Mouse (Mus musculus) gastrocnemius, postnatal 14 days (tissue): ENCODE data around the gene Faap100. TPM values are rescaled to one million over a fixed set of nuclear protein-coding genes. Genes with fewer than 3 reads are reported as not detected.

ENCODE experiments used
- DNase-seq: peaks from one replicate; pipeline ENCODE4 v3.0.0; 2021; ENCODE audit warnings: mixed read lengths
- intact Hi-C: fragments of 180-260 bp; cut with DNase I; formaldehyde crosslinking; loops from one replicate; pipeline ENCODE4 v1.15.1; 2025; ENCODE audit warnings: low total_unique reads
- total RNA-seq, 2 experiments: library from RNA; stranded (reverse); gene quantifications; 2 replicates each; pipeline ENCODE4 v1.2.3; 2021

Gene Faap100
- total RNA-seq, 2 experiments from 2014 or later, result 11.2 to 16.0 TPM

DNA sequence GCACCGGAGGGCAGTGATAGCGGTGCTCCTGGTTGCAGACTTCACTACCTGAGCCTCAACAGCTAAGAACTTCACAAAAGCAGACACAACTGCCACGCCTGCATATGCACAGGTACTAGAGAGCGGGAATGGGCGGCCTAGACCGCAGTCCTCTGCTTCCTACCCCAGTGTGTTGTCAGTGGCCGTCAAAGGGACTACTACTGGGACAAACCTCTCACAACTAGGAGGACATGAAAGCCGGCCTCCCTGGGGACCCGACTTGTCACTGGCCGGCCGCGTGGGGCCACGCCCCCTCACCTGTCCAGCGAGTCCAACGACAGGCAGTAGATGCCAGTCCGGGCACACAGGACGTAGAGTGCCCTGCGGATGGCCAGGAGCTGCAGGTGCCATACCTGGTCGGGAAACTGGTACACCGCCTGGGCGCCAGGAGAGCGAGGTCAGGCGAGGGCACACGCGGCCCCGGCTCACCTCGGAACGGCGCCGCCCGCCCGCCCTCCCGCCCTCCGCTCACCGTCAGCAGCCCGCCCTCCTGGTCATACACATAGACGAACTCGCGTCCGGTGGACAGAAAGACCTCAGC lies 443 bp downstream of the Faap100 start:
- peak; percentile 41 for DNase-seq
- intact Hi-C loops, result no loop called here

- DNase-seq, result peak; percentile 39
- intact Hi-C loops, result no loop called here
These were observed 1.2 kb downstream of the Faap100 start for GRCm38 (mm10) chr11:120377337-120377736.

DNA sequence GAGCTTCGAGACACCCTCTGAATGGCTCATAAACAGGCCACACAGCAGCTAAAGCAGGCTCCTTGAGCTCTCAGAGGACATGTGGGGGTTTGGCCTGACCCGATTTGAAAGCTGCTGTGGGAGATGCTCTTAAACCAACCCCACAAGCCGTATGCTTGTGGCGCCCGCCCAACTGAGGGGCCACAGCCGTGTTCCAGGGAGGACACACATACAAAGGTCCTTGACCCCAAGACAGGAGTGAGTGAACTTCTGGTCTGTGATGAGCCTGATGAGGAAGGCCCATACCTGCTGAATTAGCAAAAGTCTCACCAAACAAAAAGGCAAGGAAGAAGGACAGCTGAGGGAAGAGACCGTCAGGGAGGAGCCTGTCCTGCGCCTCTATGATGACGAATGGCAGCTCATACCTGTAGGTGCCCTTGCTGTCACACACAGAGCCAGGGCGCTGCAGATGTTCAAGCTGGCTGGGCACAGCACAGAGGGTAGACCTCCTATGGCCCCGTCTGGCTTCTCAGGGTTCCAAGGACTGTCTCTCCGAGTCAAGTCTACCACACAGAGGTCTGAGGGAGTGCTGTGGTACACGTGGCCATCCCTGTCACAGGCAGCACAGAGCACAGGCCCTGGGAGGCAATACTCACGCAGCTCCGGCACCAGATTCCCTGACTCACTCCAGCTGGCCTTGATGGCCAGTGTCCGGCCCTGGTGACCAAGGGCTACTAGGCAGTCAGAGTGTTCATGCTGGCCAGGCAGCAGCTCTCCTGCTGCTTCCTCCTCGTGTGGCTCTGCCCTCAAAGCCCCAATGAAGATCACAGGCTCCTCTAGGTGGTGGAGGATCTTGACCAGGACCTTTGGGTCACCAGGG lies 2.0 kb downstream of the Faap100 start:
- DNase-seq, result peak; percentile 3
- intact Hi-C loops, result no loop called here

DNA sequence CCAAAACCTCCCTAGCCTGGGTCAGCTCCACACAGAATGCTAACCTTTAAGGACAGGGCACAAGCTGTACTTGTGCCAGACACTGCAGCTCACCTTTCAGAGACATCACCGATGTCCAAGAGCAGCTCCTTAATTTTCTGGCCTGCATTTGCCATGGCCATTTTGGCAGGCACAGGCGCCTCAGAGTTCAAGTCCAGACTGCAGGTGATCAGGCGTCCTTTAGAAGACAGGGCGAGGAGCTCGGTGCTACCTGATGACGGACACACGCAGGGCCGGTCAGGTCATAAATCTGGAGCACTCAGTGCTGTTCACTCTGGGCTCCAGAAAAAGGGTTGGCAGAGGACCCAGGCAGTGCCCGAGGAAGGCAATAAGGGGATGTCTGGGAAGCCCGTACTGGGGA lies 3.2 kb downstream of the Faap100 start:
- no peak for DNase-seq
- intact Hi-C loops, result no loop called here

DNA sequence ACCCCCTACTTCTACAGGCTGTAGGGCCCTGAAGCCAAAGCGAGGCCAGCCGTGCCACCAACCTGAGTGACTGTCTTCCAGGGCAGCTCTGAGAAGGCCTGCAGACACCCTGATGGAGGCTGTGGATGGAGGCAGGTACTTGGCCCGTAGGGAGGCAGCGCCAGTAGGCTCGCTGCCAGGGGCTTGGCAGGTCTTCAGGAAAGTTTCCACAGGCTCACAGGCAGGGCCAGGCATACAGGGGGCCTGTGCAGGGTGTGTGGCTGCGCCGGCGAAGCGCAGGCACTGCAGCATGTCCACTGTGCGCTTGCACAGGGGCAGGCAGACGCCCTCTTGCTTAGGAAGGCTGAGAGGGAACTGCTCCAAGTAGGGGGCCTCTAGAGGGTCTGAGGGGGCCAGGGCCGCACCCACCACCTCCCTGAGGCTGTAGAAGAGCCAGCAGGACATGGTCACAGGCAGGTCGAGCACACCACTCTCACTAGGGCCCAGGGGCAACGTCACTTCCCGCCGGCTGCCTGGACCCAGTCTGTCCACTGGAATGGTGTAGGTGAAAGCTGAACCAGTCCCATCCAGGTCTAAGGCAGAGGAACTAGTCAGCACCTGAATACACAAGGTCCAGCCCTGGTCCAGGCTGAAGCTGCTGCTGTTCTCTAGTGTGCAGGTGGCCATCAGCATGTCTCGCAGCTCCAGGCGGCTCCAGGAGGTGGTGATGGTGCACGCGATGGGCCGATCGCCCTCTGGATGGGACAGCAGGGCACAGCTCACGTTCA lies 4.6 kb downstream of the Faap100 start:
- no peak for DNase-seq
- intact Hi-C loops, result no loop called here

DNA sequence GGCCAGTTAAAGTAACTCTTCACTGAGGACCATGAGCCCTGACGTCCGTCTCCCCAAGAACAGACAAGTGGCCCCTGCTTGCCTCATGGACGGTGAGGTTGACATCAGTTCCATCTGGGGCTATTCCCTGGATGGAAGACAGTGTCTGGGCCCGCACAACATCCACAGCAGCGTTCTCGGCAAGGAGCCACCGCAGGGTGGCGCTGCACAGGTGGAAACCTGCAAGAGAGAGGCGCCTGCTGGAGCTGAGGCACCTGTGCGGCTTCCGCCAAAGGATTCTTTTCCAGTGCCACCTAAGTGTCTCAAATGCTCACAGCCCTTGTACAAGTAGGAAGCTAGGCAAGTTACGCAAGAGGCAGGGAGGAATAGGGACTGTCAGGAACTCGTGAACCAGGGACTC lies 5.5 kb downstream of the Faap100 start:
- no peak for DNase-seq
- intact Hi-C loops, result no loop called here

GRCm38 (mm10) chr11:120369656-120370055 lies 8.9 kb downstream of the Faap100 start:
- peak; percentile 78 for DNase-seq
- intact Hi-C loops, result no loop called here

DNA sequence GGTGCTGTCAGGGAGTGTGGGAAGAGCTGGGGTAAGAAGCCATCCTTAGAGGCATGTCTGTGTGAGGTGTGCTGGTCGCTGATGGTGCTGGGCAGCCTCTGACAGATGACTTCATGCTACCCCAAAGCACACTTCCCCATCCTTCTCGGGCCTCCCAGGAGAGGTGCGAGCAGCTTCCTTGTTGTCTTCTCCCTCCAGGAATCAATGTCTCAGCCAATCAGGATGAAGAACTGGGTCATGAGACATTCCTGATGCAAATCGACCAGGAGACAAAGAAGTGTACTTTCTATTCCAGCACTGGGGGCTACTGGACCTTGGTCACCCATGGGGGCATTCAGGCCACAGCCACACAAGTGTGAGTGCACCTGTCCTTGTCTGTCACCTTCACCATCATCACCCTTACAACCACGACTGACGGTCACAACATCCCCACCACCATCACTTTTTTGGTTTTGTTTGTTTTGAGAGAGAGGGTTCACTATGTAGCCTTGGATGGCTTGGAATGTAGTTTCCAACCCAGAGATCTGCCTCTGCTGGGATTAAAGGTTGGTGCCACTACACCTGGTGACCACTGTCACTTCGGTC lies 12.0 kb downstream of the Faap100 start:
- intact Hi-C loops, result no loop called here
- DNase-seq, result no peak

GRCm38 (mm10) chr11:120362891-120363290 lies 15.7 kb downstream of the Faap100 start:
- intact Hi-C loops, result no loop called here
- no peak for DNase-seq

DNA sequence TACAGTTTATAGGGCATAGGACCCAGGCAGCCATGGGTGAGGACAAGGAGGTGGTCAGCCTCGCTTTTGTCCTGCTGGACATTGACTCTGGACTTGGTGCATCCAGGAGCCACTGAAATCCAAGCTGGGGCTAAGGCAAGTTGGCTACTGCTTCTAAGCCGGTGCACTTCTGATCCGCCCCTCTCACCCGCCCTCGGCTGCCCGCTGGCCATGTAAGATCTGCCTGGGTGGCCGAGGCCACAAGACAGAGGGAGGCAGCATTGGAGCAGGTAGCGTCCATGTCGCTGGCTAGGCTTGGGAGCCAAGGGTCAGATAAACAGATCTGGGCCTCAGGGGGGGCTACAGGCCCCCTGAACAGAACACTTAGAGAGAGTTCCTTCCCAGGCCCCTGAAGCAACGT lies 17.3 kb downstream of the Faap100 start, which contains the start of gene Fscn2:
Gene Fscn2 (plus strand): TSS at position 240 of the 400 bp plus-strand sequence.
- intact Hi-C loops, result no loop called here
- DNase-seq, result no peak

GRCm38 (mm10) chr11:120360755-120361154 lies 17.8 kb downstream of the Faap100 start:
- intact Hi-C loops, result no loop called here
- DNase-seq, result no peak

GRCm38 (mm10) chr11:120360062-120360461 lies 18.5 kb downstream of the Faap100 start:
- DNase-seq, result peak; percentile 81
- intact Hi-C loops, result no loop called here

DNA sequence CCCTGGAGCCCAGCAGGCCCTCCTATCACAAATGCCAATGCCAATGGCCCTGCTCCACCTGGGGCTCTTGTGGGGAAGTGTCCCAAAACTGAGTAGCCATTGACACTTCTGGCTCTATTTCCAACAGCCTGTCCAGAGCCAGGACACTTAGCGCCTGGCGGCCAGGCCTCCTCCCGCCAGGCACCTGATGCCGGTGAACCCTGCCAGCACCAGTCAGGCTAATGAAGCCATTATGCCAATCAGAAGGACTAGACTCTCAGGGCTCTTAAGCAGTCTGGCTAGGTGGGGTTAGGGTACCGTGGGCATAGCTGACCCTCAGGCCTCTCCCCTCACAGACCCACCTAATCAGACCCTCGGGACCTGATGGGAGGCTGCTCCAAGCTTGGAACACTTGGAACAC lies 19.2 kb downstream of the Faap100 start:
- DNase-seq, result no peak
- intact Hi-C loops, result no loop called here

GRCm38 (mm10) chr11:120357791-120358401 lies 20.7 kb downstream of the Faap100 start:
- peak; percentile 72 for DNase-seq
- intact Hi-C loops, result no loop called here

DNA sequence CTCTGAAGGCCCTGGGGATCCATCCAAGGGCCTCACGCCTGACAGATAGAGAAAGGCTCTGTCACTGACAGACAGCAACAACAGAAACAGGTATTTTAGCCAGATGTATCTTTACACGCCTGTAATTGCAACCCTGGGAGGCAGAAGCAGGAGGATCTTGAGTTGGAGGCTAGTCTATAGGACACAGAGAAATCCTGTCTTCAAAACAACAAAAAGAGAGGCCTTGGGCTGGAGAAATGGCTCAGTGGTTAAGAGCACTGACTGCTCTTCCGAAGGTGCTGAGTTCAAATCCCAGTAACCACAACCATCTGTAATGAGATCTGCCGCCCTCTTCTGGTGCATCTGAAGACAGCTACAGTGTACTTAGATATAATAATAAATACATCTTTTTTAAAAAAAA lies 21.7 kb downstream of the Faap100 start:
- DNase-seq, result no peak
- intact Hi-C loops, result no loop called here

DNA sequence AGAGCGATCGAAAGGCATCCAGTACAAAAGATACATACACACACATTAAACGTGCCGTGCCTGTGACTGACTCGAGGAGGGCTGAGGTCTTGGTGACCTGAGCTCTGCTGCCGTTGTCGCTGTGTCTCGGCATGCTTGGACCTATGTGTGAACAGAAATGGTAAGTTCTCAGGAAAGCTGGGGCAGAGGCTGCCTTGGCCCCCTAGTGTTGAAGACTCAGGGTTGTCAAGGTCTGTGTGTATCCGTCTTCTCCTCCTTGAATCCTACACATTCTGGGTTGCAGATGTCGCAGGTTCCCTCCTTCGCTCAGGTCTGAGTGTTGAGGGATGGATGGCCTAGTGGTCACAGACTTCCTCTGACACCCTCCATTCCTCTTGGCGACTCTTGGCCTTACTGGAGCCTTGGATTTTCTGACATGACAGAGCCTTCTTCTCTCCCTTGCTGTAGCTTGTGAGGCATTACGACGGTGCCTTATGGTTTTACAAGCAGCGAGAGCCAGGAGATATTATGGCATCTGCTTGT lies 22.2 kb downstream of the Faap100 start:
- intact Hi-C loops, result no loop called here
- DNase-seq, result peak; percentile 10

DNA sequence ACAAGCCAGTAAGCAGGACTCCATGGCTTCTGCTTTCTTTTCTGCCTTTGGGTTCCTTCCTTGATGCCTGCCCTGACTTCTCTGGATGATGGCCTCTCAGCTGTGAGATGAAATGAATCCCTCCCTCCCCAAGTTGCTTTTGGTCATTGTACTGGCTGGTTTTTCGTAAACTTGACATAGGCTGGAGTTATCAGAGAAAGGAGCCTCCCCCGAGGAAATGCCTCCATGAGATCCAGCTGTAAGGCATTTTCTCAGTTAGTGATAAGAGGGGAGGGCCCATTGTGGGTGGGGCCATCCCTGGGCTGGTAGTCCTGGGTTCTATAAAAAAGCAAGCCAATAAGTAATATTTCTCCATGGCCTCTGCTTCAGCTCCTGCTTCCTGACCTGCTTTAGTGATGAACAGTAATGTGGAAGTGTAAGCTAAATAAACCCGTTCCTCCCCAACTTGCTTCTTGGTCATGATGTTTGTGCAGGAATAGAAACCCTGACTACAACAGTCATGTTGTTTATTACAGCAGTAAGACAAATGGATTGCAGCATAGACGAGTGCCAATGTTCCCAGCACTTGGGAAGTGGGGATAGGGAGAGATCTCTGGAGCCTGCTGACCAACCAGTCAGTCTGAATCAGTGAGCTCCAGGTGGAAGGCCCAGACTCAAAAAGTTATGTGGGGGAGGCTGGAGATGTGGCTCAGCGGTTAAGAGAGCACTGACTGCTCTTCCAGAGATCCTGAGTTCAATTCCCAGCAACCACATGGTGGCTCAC lies 23.1 kb downstream of the Faap100 start:
- DNase-seq, result peak; percentile 3
- intact Hi-C loops, result no loop called here
